Mouse (Mus musculus) stomach, postnatal 0 days (tissue): ENCODE data around the gene Slc1a6. TPM values are rescaled to one million over a fixed set of nuclear protein-coding genes. Genes with fewer than 3 reads are reported as not detected.

Experiments
- ATAC-seq: fragments of 200-750 bp; cut with Nextera tagmentation; 2 replicates; pipeline ENCODE4 v1.8.0; 2017; ENCODE audit not compliant: low FRiP score, low TSS enrichment
- DNase-seq: peaks from one replicate; pipeline ENCODE4 v3.0.0-alpha.2; 2016; ENCODE audit warnings: low spot score
- H3K27ac ChIP-seq: fragments of 300-500 bp; sonication (generic); replicated peaks from 2 replicates; pipeline ENCODE4 v1.5.1; 2014; ENCODE audit warnings: mild to moderate bottlenecking, control low read depth
- H3K27me3 ChIP-seq: fragments of 300-500 bp; sonication (generic); 2 replicates; pipeline ENCODE4 v1.6.1; 2014; ENCODE audit warnings: low read length; ENCODE audit not compliant: control insufficient read depth, insufficient read depth
- H3K36me3 ChIP-seq: fragments of 300-500 bp; sonication (generic); 2 replicates; pipeline ENCODE4 v1.6.1; 2014; ENCODE audit warnings: low read length, mixed read lengths; ENCODE audit not compliant: control insufficient read depth, insufficient read depth
- H3K4me1 ChIP-seq: fragments of 300-500 bp; sonication (generic); replicated peaks from 2 replicates; pipeline ENCODE4 v1.6.1; 2014; ENCODE audit warnings: antibody characterized with exemption; ENCODE audit not compliant: control insufficient read depth, insufficient read depth
- H3K4me2 ChIP-seq: fragments of 300-500 bp; sonication (generic); replicated peaks from 2 replicates; pipeline ENCODE4 v1.6.1; 2014; ENCODE audit warnings: low read depth, mild to moderate bottlenecking, control low read depth, moderate library complexity
- H3K4me3 ChIP-seq: fragments of 300-500 bp; sonication (generic); 2 replicates; pipeline ENCODE4 v1.5.1; 2014; ENCODE audit warnings: low read depth, low read length, control low read depth
- H3K9ac ChIP-seq: fragments of 300-500 bp; sonication (generic); 2 replicates; pipeline ENCODE4 v1.6.1; 2014; ENCODE audit warnings: mild to moderate bottlenecking, low read length, control low read depth, mixed read lengths
- H3K9me3 ChIP-seq: fragments of 300-500 bp; sonication (generic); 2 replicates; pipeline ENCODE4 v1.6.1; 2016; ENCODE audit warnings: low read length; ENCODE audit not compliant: control insufficient read depth
- CTCF ChIP-seq: IDR thresholded peaks from 2 replicates; pipeline ENCODE4 v1.5.1; 2016; ENCODE audit warnings: antibody characterized with exemption, low read depth, mild to moderate bottlenecking, moderate library complexity
- EP300 ChIP-seq: optimal IDR thresholded peaks from 2 replicates; pipeline ENCODE3; 2016; ENCODE audit warnings: antibody characterized with exemption
- WGBS: fragments of 180-500 bp; shearing (Covaris S2); extraction: QIAGEN DNeasy Blood & Tissue Kit; methylation state at CpG from one replicate; pipeline ENCODE4 v1.1.7; 2014; 5-methylcytosine and 5-hydroxymethylcytosine counted together
- polyA plus RNA-seq: library from polyadenylated mRNA; unstranded; fragments of >200 nt; fragmentation: Nextera tagmentation; extraction: Ambion mirVana; gene quantifications from 2 replicates; pipeline ENCODE4 v1.2.1, GENCODE M21; 2015

The Slc1a6 gene
- polyA plus RNA-seq, 1 experiment from 2014 or later: 0.38 TPM

DNA sequence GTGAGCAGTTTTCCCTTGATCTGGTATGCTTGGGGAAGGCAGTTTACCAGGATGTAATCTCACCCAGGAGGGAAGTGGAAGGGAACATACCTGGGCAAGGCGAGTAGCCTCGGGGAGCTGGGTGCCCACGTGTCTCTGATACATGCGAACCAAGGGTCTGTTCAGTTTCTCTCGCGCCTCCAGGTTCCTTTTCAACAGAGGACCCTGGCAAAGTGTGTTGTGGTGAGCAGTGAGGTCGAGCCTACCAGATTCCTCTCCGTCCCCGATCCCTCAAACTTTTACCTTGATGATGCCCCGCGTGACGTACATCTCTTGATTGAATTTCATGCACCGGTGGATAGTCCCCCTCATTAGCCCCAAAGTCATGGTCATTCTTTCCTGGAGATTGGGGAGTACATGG lies 32.1 kb upstream of the Slc1a6 start:
- H3K27me3 ChIP-seq: no peaks in the 10 kb centered on the region
- no peaks in the 10 kb centered on the region for H3K9me3 ChIP-seq
- WGBS: 82% methylated on average over 13 of the region's 13 CpGs

GRCm38 (mm10) chr10:78748946-78749345 lies 31.4 kb upstream of the Slc1a6 start:
- WGBS: 95% methylated on average over 6 of the region's 6 CpGs
- no peaks in the 10 kb centered on the region for H3K9me3 ChIP-seq
- TF ChIP-seq CTCF (no peak), EP300 (no peak)

More for the DNA sequence above, 32.1 kb upstream of the Slc1a6 start:
- DNase-seq (no peak), ATAC-seq (no peak)
- no peak overlapping the region for H3K9ac ChIP-seq
- no peaks in the 10 kb centered on the region for H3K36me3 ChIP-seq
- H3K4me2 ChIP-seq: no peak overlapping the region
- peaks cover 4% of the 10 kb centered on the region; the same call in 1 of the 2 replicates for H3K4me1 ChIP-seq
- TF ChIP-seq EP300 (no peak), CTCF (no peak)
- H3K4me3 ChIP-seq: no peak overlapping the region
- H3K27ac ChIP-seq: no peak overlapping the region

DNA sequence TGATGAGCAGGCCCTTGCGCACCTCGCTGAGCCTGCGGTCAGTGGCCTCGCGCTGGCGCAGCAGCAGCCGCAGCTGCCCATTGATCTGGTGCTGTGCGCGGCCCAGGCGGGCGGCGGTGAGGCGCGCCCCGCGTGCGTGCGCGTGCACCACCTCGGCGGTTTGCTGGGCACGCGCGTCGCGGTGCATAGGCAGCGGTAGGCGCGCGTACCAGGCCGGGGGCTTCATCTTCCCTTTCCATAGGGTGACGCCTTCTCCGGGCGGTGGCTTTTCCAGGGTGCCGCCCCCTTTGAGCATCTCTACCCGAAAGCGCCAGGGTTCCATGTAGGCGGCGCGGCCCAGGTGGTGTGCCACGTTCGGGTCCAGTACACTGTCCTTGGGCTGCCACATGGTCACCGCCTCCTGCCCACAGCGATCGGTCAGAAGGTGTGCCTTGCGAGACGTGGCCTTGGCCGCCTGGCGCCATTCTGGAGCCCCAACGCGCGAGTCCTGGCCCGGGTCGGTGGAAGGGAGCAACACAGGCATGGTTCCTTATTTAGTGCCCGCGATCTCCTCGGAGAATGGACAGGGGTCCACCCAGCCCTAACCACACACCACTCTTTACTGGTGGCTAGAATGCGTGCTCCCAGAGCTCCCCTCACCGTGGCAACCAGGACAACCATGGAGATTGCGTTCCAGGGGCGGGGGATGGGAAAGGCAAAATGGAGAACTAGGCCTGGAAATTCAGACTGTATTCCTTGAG lies 27.7 kb upstream of the Slc1a6 start, which contains the start of gene Ccdc105:
Ccdc105 (minus strand) TSS at position 614 of the 740 bp plus-strand sequence.
- peak within 1 kb of the TSS; percentile 65 for H3K9ac ChIP-seq
- H3K27ac ChIP-seq: 0 out of 2 replicates have a peak within 1 kb of the TSS, but pooled peaks have one; percentile 13
- H3K36me3 ChIP-seq: no peaks in the 10 kb centered on the region
- peak within 1 kb of the TSS; percentile 82 for H3K4me2 ChIP-seq
- WGBS: 2% methylated on average over 56 of the region's 61 CpGs
- peak within 1 kb of the TSS; percentile 49 for H3K4me3 ChIP-seq
- DNase-seq (peak; percentile 55), ATAC-seq (peak; percentile 83)
- H3K4me1 ChIP-seq: peaks cover 4% of the 10 kb centered on the region; the same call in 1 of the 2 replicates
- TF ChIP-seq CTCF: no peak
- TF ChIP-seq EP300: no peak
- no peaks in the 10 kb centered on the region for H3K9me3 ChIP-seq
- no peaks in the 10 kb centered on the region for H3K27me3 ChIP-seq

More at GRCm38 (mm10) chr10:78748946-78749345, 31.4 kb upstream of the Slc1a6 start:
- no peak for DNase-seq
- no peak for ATAC-seq
- no peak overlapping the region for H3K4me2 ChIP-seq
- H3K27me3 ChIP-seq: no peaks in the 10 kb centered on the region
- peaks cover 4% of the 10 kb centered on the region; the same call in 1 of the 2 replicates for H3K4me1 ChIP-seq
- no peaks in the 10 kb centered on the region for H3K36me3 ChIP-seq
- H3K4me3 ChIP-seq: no peak overlapping the region
- H3K27ac ChIP-seq: no peak overlapping the region
- no peak overlapping the region for H3K9ac ChIP-seq

DNA sequence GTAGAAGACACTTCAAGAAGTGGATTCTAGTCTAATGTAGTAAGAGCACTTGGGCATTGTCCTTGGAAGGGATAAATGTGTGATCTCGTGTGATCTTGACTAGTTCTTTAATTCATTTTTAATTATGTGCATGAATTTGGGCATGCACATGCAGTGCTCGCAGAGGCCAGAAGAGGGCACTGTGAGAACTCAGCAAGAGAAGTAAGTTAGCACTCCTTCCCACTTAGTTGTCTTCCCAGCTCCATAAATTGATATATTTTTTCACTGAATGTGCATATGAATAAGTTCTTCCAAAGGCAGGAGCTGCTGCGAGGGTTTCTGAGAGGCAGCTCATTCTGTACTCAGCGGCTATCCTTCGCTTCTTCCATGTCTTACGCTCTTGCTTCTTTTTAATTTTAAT lies 24.3 kb upstream of the Slc1a6 start:
- Histone ChIP-seq H3K4me1 (peaks cover 4% of the 10 kb centered on the region; the same call in 1 of the 2 replicates), H3K4me3 (no peak overlapping the region), H3K36me3 (no peaks in the 10 kb centered on the region), H3K9ac (no peak overlapping the region), H3K9me3 (no peaks in the 10 kb centered on the region), H3K27ac (no peak overlapping the region), H3K4me2 (no peak overlapping the region), H3K27me3 (no peaks in the 10 kb centered on the region)
- ATAC-seq (no peak), DNase-seq (peak; percentile 71)
- no peak for TF ChIP-seq EP300
- peak; percentile 93 for TF ChIP-seq CTCF
- WGBS: 30% methylated on average over 6 of the region's 6 CpGs

DNA sequence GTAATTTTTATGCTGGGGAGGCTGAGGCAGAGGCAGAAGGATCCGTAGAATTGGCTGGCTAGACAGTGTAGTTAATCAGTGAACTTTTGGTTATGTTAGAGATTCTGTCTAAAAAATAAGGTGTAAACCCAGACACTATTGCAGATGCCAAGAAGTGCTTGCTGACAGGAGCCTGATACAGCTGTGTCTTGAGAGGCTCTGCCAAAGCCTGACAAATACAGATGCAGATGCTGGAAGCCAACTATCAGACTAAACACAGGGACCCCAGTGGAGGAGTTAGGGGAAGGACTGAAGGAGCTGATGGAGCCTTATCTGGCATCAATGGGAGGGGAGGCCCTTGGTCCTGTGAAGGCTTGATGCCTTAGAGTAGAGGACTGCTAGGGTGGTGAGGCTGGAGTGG lies 14.7 kb upstream of the Slc1a6 start:
- Histone ChIP-seq H3K27ac (no peak overlapping the region), H3K27me3 (no peaks in the 10 kb centered on the region), H3K4me1 (no peaks in the 10 kb centered on the region), H3K4me2 (no peak overlapping the region), H3K36me3 (no peaks in the 10 kb centered on the region), H3K9ac (no peak overlapping the region), H3K9me3 (no peaks in the 10 kb centered on the region), H3K4me3 (no peak overlapping the region)
- no peak for ATAC-seq
- no peak for TF ChIP-seq CTCF
- no peak for TF ChIP-seq EP300
- no peak for DNase-seq
- 78% methylated on average over 1 of the region's 1 CpGs for WGBS

DNA sequence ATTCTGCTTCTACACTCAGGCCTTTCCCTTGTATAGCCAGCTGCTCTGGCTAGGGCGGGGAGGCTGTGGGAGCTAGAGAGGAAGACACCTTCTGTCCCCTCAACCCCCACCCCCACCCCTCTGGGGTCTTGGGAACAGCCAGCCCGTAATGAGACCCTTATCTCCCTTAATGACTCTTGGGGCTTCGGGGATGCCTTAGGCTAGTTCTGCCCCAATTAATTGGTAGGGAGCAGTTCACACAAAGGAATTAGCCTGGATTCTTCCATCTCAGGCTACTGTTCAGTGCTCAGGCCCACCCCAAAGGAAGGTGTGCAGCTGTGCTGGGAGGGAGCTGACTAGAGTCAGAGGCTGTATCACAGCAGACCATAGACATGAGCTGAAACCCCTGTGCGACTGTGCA lies 4.5 kb upstream of the Slc1a6 start:
- Histone ChIP-seq H3K9ac (no peak overlapping the region), H3K4me3 (no peak overlapping the region), H3K27me3 (no peaks in the 10 kb centered on the region), H3K9me3 (no peaks in the 10 kb centered on the region), H3K27ac (no peak overlapping the region), H3K4me1 (no peaks in the 10 kb centered on the region), H3K4me2 (no peak overlapping the region), H3K36me3 (no peaks in the 10 kb centered on the region)
- ATAC-seq (no peak), DNase-seq (no peak)
- WGBS: 55% methylated on average over 4 of the region's 4 CpGs
- TF ChIP-seq CTCF: no peak
- no peak for TF ChIP-seq EP300
